Mouse (Mus musculus): Measurements from ENCODE around the gene Top2b. TPM values are rescaled to one million over a fixed set of nuclear protein-coding genes. Genes with fewer than 3 reads are reported as not detected.
A peak's percentile ranks its signal among the peaks of the same experiment; 100 is the strongest.

Top2b gene
- total RNA-seq, 2 experiments from 2014 or later, result 90.5 to 96.3 TPM

DNA sequence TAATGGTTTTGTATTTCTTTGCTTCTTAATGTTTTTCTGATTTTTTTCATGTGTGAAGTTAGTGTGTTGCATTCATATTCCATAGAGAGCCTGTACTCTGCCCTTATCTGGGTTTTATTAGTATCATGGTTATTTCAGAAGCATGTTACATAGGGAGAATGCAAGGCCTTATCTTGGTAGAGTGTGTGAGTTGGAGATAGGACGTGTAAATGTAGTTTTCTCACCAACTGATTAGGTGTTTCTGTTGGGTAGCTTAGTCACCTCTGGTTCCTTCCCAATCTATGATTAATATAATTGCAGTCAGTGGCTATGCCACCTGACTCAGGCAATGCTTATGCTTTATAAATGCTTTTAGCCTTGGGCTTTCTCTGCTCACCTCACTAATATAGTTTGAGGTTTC is 19.8 kb downstream of the Top2b start:
- DNase-seq (ENCODE audit: low spot score in 2 of 2), result no peak
- intact Hi-C loops (cut with DNase I), result loop anchor here (5.0 to 10.0 kb wide), 3 partner anchors 137 to 1522 kb away; partner anchors contain the start of genes Ngly1 and Oxsm

DNA sequence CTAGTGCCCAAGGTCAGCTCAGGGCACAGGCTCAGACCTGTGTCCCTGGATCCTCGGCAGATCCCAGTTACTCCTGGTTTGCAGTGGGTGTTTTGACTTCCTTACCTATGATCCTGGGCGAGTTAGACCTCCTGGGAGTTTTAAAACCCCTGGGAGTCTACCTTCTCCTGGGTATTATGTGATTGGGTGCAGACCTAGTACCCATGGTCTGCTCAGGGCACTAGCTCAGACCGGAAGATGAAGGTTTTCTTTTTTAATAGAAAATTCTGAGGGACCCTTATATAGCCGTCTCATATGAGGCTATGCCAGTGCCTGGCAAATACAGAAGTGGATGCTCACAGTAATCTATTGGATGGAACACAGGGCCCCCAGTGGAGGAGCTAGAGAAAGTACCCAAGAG is 40.2 kb downstream of the Top2b start:
- no peak for DNase-seq (ENCODE audit: low spot score in 2 of 2)
- intact Hi-C loops (cut with DNase I), result no loop called here

DNA sequence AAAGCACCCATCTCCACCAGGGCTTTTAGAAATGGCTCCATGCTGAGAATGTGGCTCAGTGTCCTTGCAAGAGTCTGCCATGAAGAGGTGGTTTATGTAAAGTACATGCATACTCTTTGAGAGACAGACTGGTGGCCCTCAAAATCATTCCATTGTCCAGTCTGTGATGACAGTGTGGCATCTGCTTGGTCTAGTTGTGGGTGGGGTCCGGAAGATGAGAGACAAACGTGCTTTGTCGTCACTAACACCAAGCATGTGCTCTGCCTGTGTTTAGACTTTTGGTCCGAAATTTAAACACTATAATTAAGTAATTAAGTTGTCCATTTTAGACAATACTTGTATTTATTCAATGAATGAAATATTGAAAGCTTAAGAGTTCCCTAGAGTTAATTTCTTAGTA is 49.2 kb downstream of the Top2b start:
- intact Hi-C loops (cut with DNase I), result no loop called here
- DNase-seq (ENCODE audit: low spot score in 2 of 2), result no peak

DNA sequence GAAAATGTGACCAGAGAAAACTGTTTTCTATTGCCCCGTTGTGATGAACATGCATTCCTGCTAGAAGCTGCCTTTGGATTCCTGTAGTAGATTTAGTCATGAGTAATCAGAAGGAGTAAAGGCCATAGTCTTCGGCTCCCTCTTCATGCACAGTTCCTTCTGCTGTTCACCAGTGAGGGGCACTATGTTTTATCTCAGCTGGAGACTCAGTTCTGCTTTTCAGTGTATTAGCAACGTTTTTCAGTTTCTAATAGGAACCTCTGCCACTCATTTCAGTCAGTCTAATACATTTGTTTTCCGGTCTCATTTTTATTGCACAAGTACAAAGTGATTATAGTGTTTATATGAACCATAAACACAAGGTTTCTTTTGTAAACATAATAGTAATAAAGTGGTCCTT is 62.6 kb downstream of the Top2b start:
- intact Hi-C loops (cut with DNase I), result no loop called here
- no peak for DNase-seq (ENCODE audit: low spot score in 2 of 2)

DNA sequence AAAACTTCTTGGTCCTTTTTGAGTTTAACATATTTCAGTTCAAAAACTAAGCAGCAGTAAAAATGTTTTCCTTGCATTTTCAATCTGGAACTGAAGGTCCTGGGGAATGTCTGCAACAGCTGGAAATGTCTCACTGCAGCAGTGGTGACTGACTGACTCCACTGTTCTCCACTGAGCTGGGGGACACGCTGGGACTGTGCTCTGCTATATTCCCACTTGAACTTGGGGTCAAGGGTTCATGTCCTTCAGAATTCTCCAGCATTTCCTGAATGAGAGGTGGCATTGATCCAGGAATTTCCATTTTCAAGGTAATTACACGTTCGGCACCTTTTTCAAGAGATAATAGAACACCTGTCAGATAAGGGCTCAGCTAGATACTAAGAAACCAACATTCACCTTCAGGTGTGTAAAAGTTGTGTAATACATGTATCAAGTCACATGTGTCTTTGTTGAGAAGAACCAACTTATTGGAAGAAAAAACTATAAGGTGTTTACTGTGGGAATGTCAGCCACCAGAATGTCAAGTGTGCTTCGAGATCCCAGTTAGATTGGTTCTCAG is 67.0 kb downstream of the Top2b start:
- intact Hi-C loops (cut with DNase I), result loop anchor here (5.0 to 10.0 kb wide), 2 partner anchors 143 to 975 kb away; no protein-coding TSS in a partner anchor

DNA sequence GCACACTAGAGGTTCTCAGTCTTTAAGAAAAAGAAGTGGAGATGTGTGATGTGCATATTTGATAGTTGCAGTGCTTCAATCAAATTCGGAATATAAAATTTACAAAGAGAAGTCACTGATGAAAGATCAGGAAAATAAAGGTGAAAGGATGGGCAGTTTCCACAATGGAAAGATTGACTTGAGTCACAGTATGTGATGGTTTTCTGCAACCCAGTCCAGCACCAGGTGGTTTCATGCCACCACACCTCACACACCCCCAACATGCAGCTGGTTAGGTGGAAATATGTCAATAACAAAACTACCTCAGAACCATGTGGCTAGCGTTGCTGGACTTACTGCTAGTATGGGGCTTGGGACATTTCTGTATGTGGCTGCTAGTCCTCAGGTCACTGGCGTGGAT is 67.6 kb downstream of the Top2b start:
- no peak for DNase-seq (ENCODE audit: low spot score in 2 of 2)
- intact Hi-C loops (cut with DNase I), result loop anchor here (5.0 to 10.0 kb wide), 2 partner anchors 142 to 975 kb away; no protein-coding TSS in a partner anchor

More for the DNA sequence above, 67.0 kb downstream of the Top2b start:
- no peak for DNase-seq (ENCODE audit: low spot score in 2 of 2)

DNA sequence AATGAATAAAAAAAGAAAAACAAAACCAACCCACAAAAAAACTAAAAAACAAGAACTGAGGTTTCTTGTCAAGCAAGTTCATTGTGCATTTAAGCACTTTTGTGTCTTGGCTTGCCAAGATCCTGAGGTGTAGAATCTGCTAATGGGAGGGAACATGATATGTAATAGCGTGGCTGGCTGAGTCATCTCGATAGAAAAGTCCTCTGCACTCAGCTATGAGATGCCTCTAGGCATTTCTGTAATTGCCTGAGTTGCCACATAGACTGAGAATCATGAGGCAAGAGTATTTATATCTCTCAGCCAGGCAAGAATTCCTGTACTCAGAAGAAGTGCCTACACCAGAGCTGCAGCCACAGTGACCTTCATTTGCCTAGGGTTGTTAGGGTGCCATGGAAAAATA is 68.2 kb downstream of the Top2b start:
- intact Hi-C loops (cut with DNase I), result loop anchor here (5.0 to 10.0 kb wide), 2 partner anchors 142 to 974 kb away; no protein-coding TSS in a partner anchor
- peak in 1 of 2 experiments; percentile 34 for DNase-seq (ENCODE audit: low spot score in 2 of 2)

DNA sequence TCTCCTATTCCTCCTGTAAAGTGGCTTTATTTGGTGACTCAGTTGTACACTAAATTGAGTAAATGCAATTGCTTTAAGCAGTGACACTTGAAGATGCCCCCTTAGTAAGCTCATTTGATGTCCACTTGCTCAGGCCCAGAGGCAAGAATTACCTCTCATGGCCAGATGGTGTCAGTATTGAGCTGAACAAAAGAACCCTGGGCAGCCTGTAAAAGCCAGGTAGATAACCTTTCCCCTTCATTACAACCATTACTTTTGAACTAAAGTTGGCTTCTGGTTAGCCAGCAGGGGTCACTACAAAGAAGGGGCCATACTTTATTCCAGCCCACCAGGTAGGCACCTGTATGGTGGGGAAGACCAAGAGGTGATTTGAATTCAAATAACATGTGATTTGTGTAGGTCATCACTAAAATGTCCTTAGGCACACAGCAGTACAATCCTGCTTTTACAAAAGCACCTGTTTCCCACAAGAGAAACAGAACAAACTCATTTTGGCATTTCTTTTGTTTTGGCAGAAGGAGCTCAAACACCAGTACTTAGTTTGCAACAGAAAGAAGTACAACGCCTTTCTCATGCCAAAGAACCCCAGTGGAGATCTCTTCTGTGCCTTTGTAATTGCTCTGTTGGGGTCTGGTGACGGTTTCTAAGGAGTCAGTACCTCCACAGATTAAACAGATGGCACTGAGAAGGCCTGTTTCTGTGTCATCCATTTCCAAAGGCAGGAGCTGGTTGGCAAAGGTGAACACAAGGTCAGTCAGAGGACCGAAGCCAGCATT is 69.6 kb downstream of the Top2b start:
- DNase-seq (ENCODE audit: low spot score in 2 of 2), result peak; percentile 45 to 55
- intact Hi-C loops (cut with DNase I), result loop anchor here (5.0 to 10.0 kb wide), 2 partner anchors 140 to 973 kb away; no protein-coding TSS in a partner anchor

DNA sequence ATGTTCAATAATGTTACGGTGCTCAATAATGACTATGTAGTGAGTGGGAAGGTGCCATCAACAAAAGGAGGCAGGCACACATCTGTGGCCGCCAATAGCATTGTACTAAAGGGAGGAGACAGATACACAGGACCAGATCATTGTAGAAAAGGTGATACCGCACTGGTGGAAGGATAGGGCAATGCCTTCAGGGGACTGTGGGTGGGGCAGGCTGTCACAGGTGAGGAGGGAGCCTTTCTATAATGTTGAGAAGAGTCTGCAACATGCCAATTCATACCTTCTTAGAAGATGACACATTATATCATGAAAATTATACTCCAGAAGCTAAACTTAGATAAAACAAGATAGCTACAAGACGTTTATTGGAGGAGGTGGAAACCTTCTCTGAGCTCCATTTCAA is 72.4 kb downstream of the Top2b start:
- intact Hi-C loops (cut with DNase I), result loop anchor here (10.0 kb wide), 1 partner anchor 137 kb away; no protein-coding TSS in a partner anchor
- DNase-seq (ENCODE audit: low spot score in 2 of 2), result no peak

DNA sequence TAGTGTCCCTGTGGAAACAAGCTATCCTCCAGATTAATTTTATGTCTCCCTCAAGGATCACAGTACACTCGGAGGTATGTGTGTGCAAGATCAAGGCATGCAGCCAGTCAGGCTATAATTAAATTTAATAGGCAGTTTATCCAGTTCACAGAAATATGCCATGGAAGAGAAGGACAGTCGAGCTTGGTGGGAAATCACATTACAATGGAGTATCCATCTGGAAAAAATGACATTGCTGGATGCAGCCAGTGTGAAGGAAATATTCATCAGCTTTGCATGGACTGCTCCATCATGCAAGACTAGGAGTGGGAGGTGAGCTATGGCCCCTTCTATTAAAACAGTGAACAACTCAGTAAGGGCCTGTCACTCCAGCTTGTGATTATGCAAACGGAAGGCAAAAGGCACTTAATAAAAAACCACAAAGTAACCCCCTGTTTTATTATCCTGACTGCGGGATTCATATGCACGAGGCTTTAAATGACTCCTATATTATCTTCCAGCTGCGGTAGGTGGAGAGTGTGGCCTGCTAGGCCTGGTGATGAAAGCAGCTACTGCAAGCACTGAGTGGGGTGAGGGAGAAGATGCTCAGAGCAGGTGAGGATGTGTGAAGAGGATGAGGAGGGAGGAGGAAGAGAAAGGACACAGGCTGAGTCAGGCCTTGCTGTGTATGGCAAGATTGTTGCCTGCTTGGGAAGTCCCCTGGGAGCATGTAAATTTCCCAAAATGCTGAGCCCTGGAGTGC is 74.6 kb downstream of the Top2b start:
- intact Hi-C loops (cut with DNase I), result loop anchor here (10.0 kb wide), 2 partner anchors 135 to 905 kb away; no protein-coding TSS in a partner anchor
- DNase-seq (ENCODE audit: low spot score in 2 of 2), result no peak

DNA sequence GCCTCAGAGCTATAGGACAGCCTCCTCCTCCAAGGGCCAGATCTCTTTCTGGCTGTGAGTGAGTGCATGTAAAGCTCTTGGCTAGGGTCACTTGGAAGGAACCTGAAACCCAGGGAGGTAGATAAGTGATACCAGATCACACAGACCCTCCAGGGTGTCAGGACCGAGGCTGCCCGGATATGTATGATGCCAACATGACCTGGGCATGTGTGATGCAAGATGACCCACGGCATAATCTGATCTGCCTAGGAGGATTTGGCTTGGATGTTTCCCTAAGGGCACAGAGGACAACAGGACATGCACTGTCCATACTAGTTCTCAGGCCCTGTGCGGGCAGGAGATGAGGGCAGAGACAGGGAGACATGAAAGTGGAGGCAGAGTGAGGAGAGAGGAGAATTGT is 79.9 kb downstream of the Top2b start:
- DNase-seq (ENCODE audit: low spot score in 2 of 2), result no peak

DNA sequence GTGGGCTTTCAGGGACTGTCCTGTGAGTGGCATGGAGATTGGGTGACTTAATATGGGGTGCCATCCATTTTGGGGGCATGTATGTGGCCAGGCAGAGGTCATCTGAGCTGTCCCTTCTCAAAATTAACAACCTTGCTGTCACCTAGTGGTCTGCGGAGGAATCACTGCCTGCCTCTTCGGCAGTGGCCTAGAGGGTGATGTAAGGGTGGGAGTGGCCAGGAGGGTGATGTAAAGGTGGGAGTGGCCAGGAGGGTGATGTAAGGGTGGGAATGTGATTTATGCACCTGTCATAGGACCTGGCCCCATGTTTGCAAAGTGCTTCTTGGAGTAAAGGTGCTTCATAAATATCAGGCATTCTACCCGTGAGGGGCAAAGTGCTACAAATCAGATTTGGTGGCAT is 82.6 kb downstream of the Top2b start:
- DNase-seq (ENCODE audit: low spot score in 2 of 2), result no peak
- intact Hi-C loops (cut with DNase I), result loop anchor here (10.0 kb wide), 1 partner anchor 897 kb away; no protein-coding TSS in a partner anchor

More for the DNA sequence above, 79.9 kb downstream of the Top2b start:
- intact Hi-C loops (cut with DNase I), result loop anchor here (10.0 kb wide), 1 partner anchor 900 kb away; no protein-coding TSS in a partner anchor

DNA sequence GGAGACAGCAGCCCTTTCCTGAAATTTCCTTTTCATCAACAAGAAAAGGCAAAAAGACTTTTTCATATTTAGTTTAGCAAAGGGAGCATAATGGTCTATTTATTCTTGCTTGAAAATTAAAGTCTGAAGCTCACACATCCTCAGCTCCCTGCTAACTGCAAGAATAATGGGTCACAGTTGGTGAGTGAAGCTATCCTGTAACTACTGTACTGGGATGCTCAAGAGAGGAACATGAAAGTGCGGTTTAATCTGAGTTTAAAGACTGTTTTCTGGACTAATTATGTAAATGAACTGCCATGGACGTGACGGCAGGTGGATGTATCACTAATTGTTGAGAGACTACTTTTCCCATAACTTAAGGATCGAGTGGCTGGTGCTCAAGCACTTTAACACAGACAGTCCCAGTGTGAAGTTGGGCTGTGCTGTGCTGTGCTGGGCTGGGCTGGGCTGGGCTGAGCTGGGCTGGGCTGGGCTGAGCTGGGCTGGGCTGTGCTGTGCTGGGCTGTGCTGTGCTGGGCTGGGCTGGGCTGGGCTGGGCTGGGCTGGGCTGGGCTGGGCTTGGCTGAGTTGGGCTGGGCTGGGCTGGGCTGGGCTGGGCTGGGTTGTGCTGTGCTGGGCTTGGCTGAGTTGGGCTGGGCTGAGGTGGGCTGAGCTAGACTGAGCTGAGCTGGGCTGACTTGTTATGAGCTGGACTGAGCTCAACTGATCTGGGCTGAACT is 83.4 kb downstream of the Top2b start:
- no peak for DNase-seq (ENCODE audit: low spot score in 2 of 2)
- intact Hi-C loops (cut with DNase I), result loop anchor here (10.0 kb wide), 1 partner anchor 896 kb away; no protein-coding TSS in a partner anchor

DNA sequence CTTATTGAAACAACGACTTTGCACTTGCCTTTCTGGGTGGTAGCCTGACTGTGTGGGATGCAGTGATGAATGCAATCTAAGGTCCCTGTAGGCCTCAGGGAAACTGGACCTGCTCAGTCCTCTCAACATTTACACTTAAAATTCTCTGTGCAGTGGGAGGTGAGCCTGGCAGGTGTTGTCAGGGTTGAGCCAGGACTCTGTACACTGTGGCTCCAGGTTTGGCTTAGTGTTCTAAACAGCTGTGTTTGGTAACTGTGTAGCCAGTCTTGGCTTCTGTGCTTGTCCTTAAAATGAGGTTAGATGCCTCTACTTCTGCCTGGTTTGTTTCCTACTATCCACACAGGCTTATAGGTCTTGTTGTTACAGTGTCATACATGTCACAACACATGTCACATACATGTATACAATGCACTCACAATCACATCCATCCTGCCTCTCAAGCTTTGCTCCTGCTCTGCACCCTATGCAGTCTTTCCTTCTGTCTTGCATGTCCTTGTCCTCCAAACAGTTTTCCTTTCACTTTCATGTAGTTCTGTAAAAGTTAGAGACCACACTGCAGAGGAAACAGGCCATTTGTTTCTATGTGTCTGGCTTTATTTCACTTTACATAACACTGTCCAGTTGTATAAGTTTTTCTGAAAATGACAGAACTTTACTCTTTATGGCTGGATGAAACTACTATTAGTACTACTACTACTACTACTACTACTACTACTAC is 113.8 kb downstream of the Top2b start:
- intact Hi-C loops (cut with DNase I), result no loop called here

DNA sequence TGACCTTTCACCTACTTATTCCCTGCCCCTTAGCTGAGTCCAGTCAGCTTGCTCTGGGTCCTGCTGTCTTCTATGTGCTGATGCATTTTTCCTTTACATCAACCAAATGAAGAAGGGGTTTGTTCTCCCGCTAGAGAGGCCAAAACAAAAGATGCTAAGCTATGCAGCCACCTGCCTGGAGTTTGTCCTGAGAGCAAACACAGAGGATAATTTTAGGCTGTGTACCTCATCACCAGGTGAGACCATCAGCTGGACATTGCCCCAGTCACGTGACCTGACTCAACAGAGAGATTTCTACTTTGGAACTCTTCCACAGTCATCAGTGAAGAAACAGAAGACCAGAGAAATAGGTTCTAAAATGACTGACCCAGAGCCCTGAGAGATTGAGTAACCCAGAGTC is 114.5 kb downstream of the Top2b start:
- intact Hi-C loops (cut with DNase I), result no loop called here
- DNase-seq (ENCODE audit: low spot score in 2 of 2), result no peak

More for the DNA sequence above, 113.8 kb downstream of the Top2b start:
- DNase-seq (ENCODE audit: low spot score in 2 of 2), result no peak

DNA sequence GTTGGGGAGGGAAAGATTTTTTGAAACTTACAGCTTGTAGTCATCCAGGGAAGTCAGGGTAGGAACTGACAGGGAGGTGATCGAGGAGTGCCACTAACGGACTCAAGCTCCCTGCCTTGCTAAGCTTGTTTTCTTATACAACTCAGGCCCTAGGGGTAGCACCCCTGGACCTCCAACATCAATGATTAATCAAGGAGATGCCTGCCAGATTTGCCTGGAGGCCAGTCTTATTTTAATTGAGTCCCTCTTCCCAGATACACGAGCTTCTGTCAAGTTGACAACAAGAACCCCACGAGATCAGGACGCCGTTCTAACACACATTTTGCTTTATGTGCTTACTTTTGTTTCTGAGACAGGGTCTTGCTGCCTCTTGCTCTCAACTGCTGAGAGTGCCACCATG is 115.6 kb downstream of the Top2b start:
- DNase-seq (ENCODE audit: low spot score in 2 of 2), result no peak
- intact Hi-C loops (cut with DNase I), result no loop called here

DNA sequence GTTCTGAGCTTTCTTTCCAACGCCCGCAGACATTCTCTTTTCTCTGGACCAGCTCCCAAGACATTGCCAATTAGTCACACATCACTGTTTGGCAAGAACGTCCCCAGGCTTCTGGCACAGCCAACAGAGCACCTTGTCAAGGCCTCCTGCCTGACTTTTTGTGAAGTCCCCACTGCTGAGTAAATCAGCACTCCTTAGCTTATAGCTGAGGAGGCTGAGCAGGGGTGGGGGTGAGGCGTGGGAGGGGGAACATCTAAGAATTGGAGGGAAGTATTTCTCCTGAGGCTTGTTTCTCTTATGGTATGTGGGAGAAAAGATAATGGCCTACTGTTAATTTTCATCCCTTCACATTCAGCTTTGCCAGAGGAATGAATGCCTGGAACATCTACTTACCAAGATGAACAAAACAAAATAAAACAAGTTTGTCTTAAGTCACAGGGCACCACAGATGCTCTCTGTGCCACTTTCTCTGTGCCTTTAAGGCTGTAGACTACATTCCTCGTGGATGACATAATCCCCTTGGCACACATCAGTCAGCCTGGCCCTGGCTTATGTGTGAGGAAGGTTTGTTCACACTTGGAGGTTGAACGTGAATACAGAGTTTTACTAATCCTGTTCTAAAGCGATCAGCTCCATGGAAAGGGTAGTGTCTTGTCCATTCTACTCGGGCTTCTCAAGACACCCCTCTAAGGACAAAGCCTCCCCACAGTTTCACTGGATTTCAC is 118.8 kb downstream of the Top2b start:
- no peak for DNase-seq (ENCODE audit: low spot score in 2 of 2)
- intact Hi-C loops (cut with DNase I), result no loop called here
